Mouse (Mus musculus) lung, postnatal 0 days (tissue): ENCODE results near the gene Gm45021.

Experiments
- CTCF ChIP-seq: IDR thresholded peaks from 2 replicates; pipeline ENCODE4 v1.5.1; 2016; ENCODE audit warnings: antibody characterized with exemption, mild to moderate bottlenecking
- EP300 ChIP-seq: IDR thresholded peaks from 2 replicates; pipeline ENCODE4 v1.6.1; 2016; ENCODE audit warnings: antibody characterized with exemption, mild to moderate bottlenecking, control low read depth

- TF ChIP-seq CTCF (peak; percentile 91), EP300 (no peak)
Observed at GRCm38 (mm10) chr6:48645660-48646308, 56.4 kb downstream of the Gm45021 start.
